Mouse (Mus musculus) cerebellum, adult (tissue): ENCODE data around the gene 9130023H24Rik.

Experiments
- ATAC-seq: cut with Nextera tagmentation; 2 replicates; pipeline ENCODE4 v1.9.2; 2017; ENCODE audit warnings: mild to moderate bottlenecking, moderate library complexity, mixed read lengths; ENCODE audit not compliant: insufficient number of reproducible peaks, low FRiP score, low TSS enrichment

9130023H24Rik gene

GRCm38 (mm10) chr7:128204179-128204578 lies 33.7 kb downstream of the 9130023H24Rik start:
- ATAC-seq: no peak

DNA sequence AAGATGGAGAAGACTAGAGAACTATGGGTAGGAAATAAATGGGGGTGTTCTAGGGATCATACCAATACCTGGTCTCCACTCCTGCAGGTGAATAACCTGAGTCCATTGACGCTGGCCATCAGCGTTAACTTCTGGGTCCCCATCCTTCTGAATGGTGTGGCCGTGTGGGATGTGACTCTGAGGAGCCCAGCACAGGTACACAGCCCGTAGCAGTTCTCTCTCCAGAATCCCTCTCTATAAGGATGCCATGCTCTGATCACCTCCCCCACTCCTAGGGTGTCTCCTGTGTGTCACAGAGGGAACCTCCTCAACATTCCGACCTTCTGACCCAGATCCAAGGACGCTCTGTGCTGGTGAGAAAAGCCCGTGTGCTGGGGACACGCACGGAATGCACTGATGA lies 34.8 kb downstream of the 9130023H24Rik start:
- no peak for ATAC-seq

DNA sequence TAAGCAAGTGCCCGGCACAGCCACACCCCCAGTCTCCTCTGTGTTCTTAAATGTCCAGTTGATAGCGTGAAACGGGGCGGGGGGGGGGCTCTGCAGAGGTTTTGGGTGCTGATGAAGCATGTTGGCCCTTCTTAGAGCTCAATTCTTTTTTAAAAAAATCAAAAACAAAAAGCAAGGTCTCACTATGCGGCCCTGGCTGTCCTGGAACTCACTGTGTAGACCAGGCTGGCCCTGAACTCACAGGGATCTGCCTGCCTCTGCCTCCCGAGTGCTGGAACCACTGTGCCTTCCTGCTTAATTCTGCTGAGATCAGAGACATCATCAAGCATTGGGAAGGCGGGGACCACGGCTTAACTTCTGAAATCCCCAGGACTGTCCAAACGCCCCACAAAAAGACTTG lies 36.2 kb downstream of the 9130023H24Rik start:
- ATAC-seq: no peak
